30 mouse cellular contexts compared by ENCODE assay signal in genomic region chr7:140788053-140788435, GRCm38 (mm10). TPM values are rescaled to one million over a fixed set of nuclear protein-coding genes. Genes with fewer than 3 reads are reported as not detected.
DNase-seq lines count a peak whose midpoint lies in the region; TF ChIP-seq lines count a peak whose summit lies in the region.
"Had no signal": no experiment of that assay in that cellular context is flagged by ENCODE, and none has a peak within 500 bp of the region (broad histone marks: within the 10 kb centered on the region; RNA-seq: fewer than 3 reads in every experiment).

No protein-coding gene starts in this region.

- H3K36me3 ChIP-seq in heart, embryonic 10.5 days, result no peaks in the 10 kb centered on the region
- no peaks in the 10 kb centered on the region for H3K36me3 ChIP-seq in testis, adult 2 months (ENCODE audit: control insufficient read depth, insufficient read depth, low read length)
- H3K36me3 ChIP-seq: embryonic facial prominence, embryonic 13.5 days; embryonic facial prominence, embryonic 15.5 days; forebrain, embryonic 10.5 days; forebrain, embryonic 12.5 days; G1E had no signal

- DNase-seq in heart, embryonic 10.5 days (ENCODE audit: low spot score), result peak; percentile 51
- no peak for DNase-seq in heart, adult 9 months (ENCODE audit: low spot score in 2 of 2)
- DNase-seq in testis, postnatal 10 days (ENCODE audit: low spot score), result no peak
- DNase-seq in R1 (ENCODE audit: low read depth, low spot score), result peak; percentile 78
- DNase-seq in left cerebral cortex, postnatal 4 days, result no peak
- DNase-seq: adrenal gland, adult 2 months; adrenal gland, postnatal 10 days; adrenal gland, postnatal 25 days; cerebellum, adult 11 months; cerebellum, adult 18-20 months; cerebellum, adult 8-10 months; cerebellum, adult 9-11 months; cerebellum, postnatal 14 days; cerebellum, postnatal 36 days; embryo, embryonic 11 days had no signal

- 84% methylated on average over 7 of the region's 7 CpGs for WGBS in heart, embryonic 10.5 days

- intact Hi-C loops in left cerebral cortex, postnatal 4 days (cut with DNase I), result no loop called here

- no peak for TF ChIP-seq CTCF in testis, adult 2 months (IDR thresholded peaks at IDR 0.05; ENCODE audit: control insufficient read depth, insufficient read depth, insufficient replicate concordance, low read depth, low read length)

- H3K4me3 ChIP-seq in heart, embryonic 10.5 days, result no peak overlapping the region
- H3K4me3 ChIP-seq in testis, adult 2 months (ENCODE audit: control insufficient read depth, low read depth, low read length), result peak overlapping the region; percentile 99
- H3K4me3 ChIP-seq: embryonic facial prominence, embryonic 13.5 days; embryonic facial prominence, embryonic 15.5 days; erythroblast, embryonic 14.5 days; forebrain, embryonic 10.5 days; forebrain, embryonic 12.5 days had no signal

- H3K4me1 ChIP-seq in heart, embryonic 10.5 days, result no peaks in the 10 kb centered on the region
- peaks cover 5% of the 10 kb centered on the region for H3K4me1 ChIP-seq in testis, adult 2 months (ENCODE audit: control insufficient read depth, insufficient read depth, low read length)
- H3K4me1 ChIP-seq: embryonic facial prominence, embryonic 13.5 days; embryonic facial prominence, embryonic 15.5 days; forebrain, embryonic 10.5 days; forebrain, embryonic 12.5 days had no signal

- no peaks in the 10 kb centered on the region for H3K9me3 ChIP-seq in heart, embryonic 10.5 days
- H3K9me3 ChIP-seq: embryonic facial prominence, embryonic 13.5 days; embryonic facial prominence, embryonic 15.5 days; forebrain, embryonic 10.5 days; forebrain, embryonic 12.5 days; G1E had no signal

- H3K27ac ChIP-seq in heart, embryonic 10.5 days, result no peak overlapping the region
- H3K27ac ChIP-seq in testis, adult 2 months (ENCODE audit: control insufficient read depth, insufficient read depth, low read depth, low read length), result no peak overlapping the region
- H3K27ac ChIP-seq: embryonic facial prominence, embryonic 13.5 days; embryonic facial prominence, embryonic 15.5 days; forebrain, embryonic 10.5 days; forebrain, embryonic 12.5 days had no signal

- H3K27me3 ChIP-seq in heart, embryonic 10.5 days (ENCODE audit: insufficient read depth, poor library complexity, severe bottlenecking), result no peaks in the 10 kb centered on the region
- no peaks in the 10 kb centered on the region for H3K27me3 ChIP-seq in testis, adult 2 months (ENCODE audit: control insufficient read depth, insufficient read depth, low read length)
- H3K27me3 ChIP-seq: embryonic facial prominence, embryonic 13.5 days; embryonic facial prominence, embryonic 15.5 days; forebrain, embryonic 12.5 days had no signal

- no peak for TF ChIP-seq POLR2A in testis, adult 2 months (IDR thresholded peaks at IDR 0.05; ENCODE audit: control insufficient read depth, low read depth, low read length)

RNA-seq across cellular contexts. Expression of gene Syce1, which starts 0.4 kb away (rescaled TPM):
- polyA plus RNA-seq in heart, embryonic 10.5 days (2016; fragmentation: Nextera tagmentation; extraction: Ambion mirVana), result 0.16 and 0.49 TPM in 2 replicates
- polyA plus RNA-seq in testis, adult 2 months (2012; rRNA removed), result 249 and 286 TPM in 2 replicates
- under 1 TPM in 1 of 2 experiments, not detected in 1; 0.24 TPM for total RNA-seq in left cerebral cortex, postnatal 4 days (2021)
- total RNA-seq: adrenal gland, adult 2 months; adrenal gland, postnatal 10 days; adrenal gland, postnatal 25 days; G1E had no signal
- polyA plus RNA-seq: adrenal gland, adult 2 months; C2C12; embryonic facial prominence, embryonic 13.5 days; forebrain, embryonic 10.5 days; G1E; Patski had no signal

RNA-seq across cellular contexts. Expression of gene Cyp2e1, which starts 24.5 kb away (rescaled TPM):
- polyA plus RNA-seq in heart, embryonic 10.5 days (2016; fragmentation: Nextera tagmentation; extraction: Ambion mirVana), result not detected in 2 replicates
- polyA plus RNA-seq in testis, adult 2 months (2012; rRNA removed), result 0.33 and 0.84 TPM in 2 replicates
- not detected for total RNA-seq in left cerebral cortex, postnatal 4 days (2021)
- total RNA-seq: common myeloid progenitor, adult 5-6 weeks had no signal
- polyA plus RNA-seq: brain, embryonic 14.5 days; C2C12; embryonic facial prominence, embryonic 11.5 days; embryonic facial prominence, embryonic 13.5 days; embryonic facial prominence, embryonic 15.5 days; erythroblast, embryonic 14.5 days; forebrain, embryonic 10.5 days; forebrain, embryonic 12.5 days; forebrain, embryonic 14.5 days; forebrain, embryonic 16.5 days; G1E; Patski had no signal

RNA-seq across cellular contexts. Expression of gene Zfp941, which starts 33.9 kb away (rescaled TPM):
- polyA plus RNA-seq in heart, embryonic 10.5 days (2016; fragmentation: Nextera tagmentation; extraction: Ambion mirVana), result 1.0 and 1.1 TPM in 2 replicates
- 1.6 and 1.7 TPM in 2 replicates for polyA plus RNA-seq in testis, adult 2 months (2012; rRNA removed)
- 10 to 100 TPM; 10.9 to 15.0 TPM for total RNA-seq in left cerebral cortex, postnatal 4 days (2021)
- polyA plus RNA-seq: erythroblast, embryonic 14.5 days; G1E; Patski had no signal

RNA-seq across cellular contexts. Expression of gene Urah, which starts 46.8 kb away (rescaled TPM):
- polyA plus RNA-seq in heart, embryonic 10.5 days (2016; fragmentation: Nextera tagmentation; extraction: Ambion mirVana), result 0.85 TPM in 1 of 2 replicates, not detected in the other
- 0.45 TPM in 1 of 2 replicates, not detected in the other for polyA plus RNA-seq in testis, adult 2 months (2012; rRNA removed)
- not detected for total RNA-seq in left cerebral cortex, postnatal 4 days (2021)
- total RNA-seq: common myeloid progenitor, adult 5-6 weeks; G1E had no signal
- polyA plus RNA-seq: brain, embryonic 14.5 days; C2C12; erythroblast, embryonic 14.5 days; forebrain, embryonic 12.5 days; forebrain, embryonic 16.5 days; G1E had no signal

RNA-seq across cellular contexts. Expression of gene Scgb1c1, which starts 57.3 kb away (rescaled TPM):
- not detected in 2 replicates for polyA plus RNA-seq in heart, embryonic 10.5 days (2016; fragmentation: Nextera tagmentation; extraction: Ambion mirVana)
- not detected in 2 replicates for polyA plus RNA-seq in testis, adult 2 months (2012; rRNA removed)
- not detected for total RNA-seq in left cerebral cortex, postnatal 4 days (2021)
- total RNA-seq: adrenal gland, adult 2 months; adrenal gland, postnatal 25 days; adrenal gland, postnatal 4 days; common myeloid progenitor, adult 5-6 weeks; G1E had no signal
- polyA plus RNA-seq: adrenal gland, adult 2 months; brain, embryonic 14.5 days; C2C12; embryonic facial prominence, embryonic 11.5 days; embryonic facial prominence, embryonic 13.5 days; erythroblast, embryonic 14.5 days; forebrain, embryonic 10.5 days; forebrain, embryonic 12.5 days; forebrain, embryonic 14.5 days; forebrain, embryonic 16.5 days; G1E had no signal

Comparison
In these comparisons a context has a peak if more than half of its experiments do, and no peak if none do; other contexts are left out.
1. DNase-seq: peak in heart, embryonic 10.5 days (single experiment) and R1 (single experiment); none in heart, adult 9 months (0 of 2), testis, postnatal 10 days (single experiment) and left cerebral cortex, postnatal 4 days (single experiment).
2. RNA of gene Syce1, which starts 0.4 kb away (polyA plus RNA-seq): 249 to 286 TPM in testis, adult 2 months; 0.16 to 0.49 TPM in heart, embryonic 10.5 days; every median in the first group is over 100 times any median in the second.